Mouse (Mus musculus): ENCODE measurements at regions not wholly inside any gene's neighbourhood (a gene's known extent, or its start where the extent isn't known, plus 50 kb on each side); places are given as distances from the start of the nearest gene placed in this dataset.

GRCm38 (mm10) chr1:186261326-186261833 is 144.3 kb upstream of the Lyplal1 start:
- Histone ChIP-seq H3K36me3 (ENCODE audit: insufficient read depth) (no peaks in the 10 kb centered on the region), H3K4me2 (ENCODE audit: low read depth) (no peak overlapping the region), H3K4me1 (ENCODE audit: insufficient read depth) (no peaks in the 10 kb centered on the region), H3K9ac (no peak overlapping the region), H3K27me3 (ENCODE audit: insufficient read depth, low read length) (no peaks in the 10 kb centered on the region), H3K27ac (ENCODE audit: low read depth, low read length) (no peak overlapping the region), H3K4me3 (ENCODE audit: low read depth, low read length) (no peak overlapping the region), H3K9me3 (ENCODE audit: low read length) (no peaks in the 10 kb centered on the region)
- DNase-seq (no peak), ATAC-seq (no peak)
- TF ChIP-seq CTCF (IDR thresholded peaks at IDR 0.05; ENCODE audit: low read depth): no peak
- 34% methylated on average over 4 of the region's 4 CpGs for WGBS

DNA sequence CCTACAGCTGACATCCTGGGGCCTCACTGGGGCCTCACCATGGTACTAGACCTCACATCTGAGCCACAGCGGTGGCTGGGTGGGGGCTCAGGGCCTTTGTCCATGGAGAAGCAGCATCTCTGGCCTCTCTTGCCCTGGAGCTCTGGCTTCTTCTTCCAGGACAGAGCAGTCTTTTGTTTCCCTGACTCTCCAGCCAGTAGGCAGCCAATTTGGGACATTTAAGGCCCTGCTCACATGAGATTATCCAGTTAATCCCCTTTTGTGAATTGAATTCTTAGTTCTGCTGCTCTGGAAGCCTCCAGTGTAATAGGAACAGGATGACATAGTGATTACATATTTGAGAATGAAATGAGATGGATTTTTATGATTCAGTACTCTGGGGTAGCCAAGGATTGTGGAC is 140.5 kb upstream of the Lyplal1 start:
- Histone ChIP-seq H3K9ac (no peak overlapping the region), H3K4me1 (ENCODE audit: insufficient read depth) (no peaks in the 10 kb centered on the region), H3K36me3 (ENCODE audit: insufficient read depth) (no peaks in the 10 kb centered on the region), H3K4me3 (ENCODE audit: low read depth, low read length) (no peak overlapping the region), H3K27ac (ENCODE audit: low read depth, low read length) (no peak overlapping the region), H3K27me3 (ENCODE audit: insufficient read depth, low read length) (no peaks in the 10 kb centered on the region), H3K4me2 (ENCODE audit: low read depth) (no peak overlapping the region), H3K9me3 (ENCODE audit: low read length) (no peaks in the 10 kb centered on the region)
- TF ChIP-seq CTCF (IDR thresholded peaks at IDR 0.05; ENCODE audit: low read depth): no peak
- 23% methylated on average over 1 of the region's 1 CpGs for WGBS
- DNase-seq (no peak), ATAC-seq (no peak)

- no peak overlapping the region for H3K4me3 ChIP-seq (ENCODE audit: low read depth, low read length)
- no peak overlapping the region for H3K4me2 ChIP-seq (ENCODE audit: low read depth)
- DNase-seq (no peak), ATAC-seq (no peak)
- no peaks in the 10 kb centered on the region for H3K27me3 ChIP-seq (ENCODE audit: insufficient read depth, low read length)
- no peak overlapping the region for H3K27ac ChIP-seq (ENCODE audit: low read depth, low read length)
- WGBS: 60% methylated on average over 8 of the region's 8 CpGs
- TF ChIP-seq CTCF (IDR thresholded peaks at IDR 0.05; ENCODE audit: low read depth): no peak
- no peaks in the 10 kb centered on the region for H3K9me3 ChIP-seq (ENCODE audit: low read length)
- H3K9ac ChIP-seq: no peak overlapping the region
- no peaks in the 10 kb centered on the region for H3K36me3 ChIP-seq (ENCODE audit: insufficient read depth)
- H3K4me1 ChIP-seq (ENCODE audit: insufficient read depth): no peaks in the 10 kb centered on the region
Measured at GRCm38 (mm10) chr1:186255476-186256080, 138.5 kb upstream of the Lyplal1 start.

DNA sequence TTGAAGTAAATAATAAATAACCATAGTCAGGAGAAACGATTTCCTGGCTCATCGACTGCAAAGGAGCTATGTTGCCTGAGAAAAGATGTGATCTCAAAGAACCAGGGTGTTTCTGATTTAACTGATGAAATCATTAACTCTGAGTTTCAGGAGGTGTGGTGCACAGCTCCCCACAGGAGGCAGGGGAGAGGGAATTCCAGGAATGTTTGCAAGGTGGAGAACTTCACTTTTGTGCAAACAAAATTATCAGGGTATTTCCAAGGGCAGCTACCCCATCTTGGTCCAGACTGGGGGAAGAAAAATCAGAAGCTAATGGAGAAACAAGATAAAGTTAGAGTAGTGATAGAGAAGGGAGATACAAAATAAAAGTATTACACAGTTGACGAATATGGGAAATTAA is 137.4 kb upstream of the Lyplal1 start:
- WGBS: 83% methylated on average over 3 of the region's 3 CpGs
- TF ChIP-seq CTCF (IDR thresholded peaks at IDR 0.05; ENCODE audit: low read depth): no peak
- H3K4me2 ChIP-seq (ENCODE audit: low read depth): no peak overlapping the region
- no peaks in the 10 kb centered on the region for H3K27me3 ChIP-seq (ENCODE audit: insufficient read depth, low read length)
- no peak overlapping the region for H3K27ac ChIP-seq (ENCODE audit: low read depth, low read length)
- H3K4me3 ChIP-seq (ENCODE audit: low read depth, low read length): no peak overlapping the region
- ATAC-seq (no peak), DNase-seq (no peak)
- H3K9me3 ChIP-seq (ENCODE audit: low read length): no peaks in the 10 kb centered on the region
- H3K9ac ChIP-seq: no peak overlapping the region
- H3K36me3 ChIP-seq (ENCODE audit: insufficient read depth): no peaks in the 10 kb centered on the region
- H3K4me1 ChIP-seq (ENCODE audit: insufficient read depth): no peaks in the 10 kb centered on the region

- no peaks in the 10 kb centered on the region for H3K9me3 ChIP-seq (ENCODE audit: low read length)
- H3K4me2 ChIP-seq (ENCODE audit: low read depth): no peak overlapping the region
- no peak overlapping the region for H3K9ac ChIP-seq
- H3K4me1 ChIP-seq (ENCODE audit: insufficient read depth): no peaks in the 10 kb centered on the region
- H3K27me3 ChIP-seq (ENCODE audit: insufficient read depth, low read length): no peaks in the 10 kb centered on the region
- H3K36me3 ChIP-seq (ENCODE audit: insufficient read depth): no peaks in the 10 kb centered on the region
- H3K27ac ChIP-seq (ENCODE audit: low read depth, low read length): no peak overlapping the region
- no peak for DNase-seq
- TF ChIP-seq CTCF (IDR thresholded peaks at IDR 0.05; ENCODE audit: low read depth): no peak
- no peak for ATAC-seq
- no peak overlapping the region for H3K4me3 ChIP-seq (ENCODE audit: low read depth, low read length)
- WGBS: 61% methylated on average over 4 of the region's 4 CpGs
Measured at GRCm38 (mm10) chr1:186252551-186252950, 135.4 kb upstream of the Lyplal1 start.

DNA sequence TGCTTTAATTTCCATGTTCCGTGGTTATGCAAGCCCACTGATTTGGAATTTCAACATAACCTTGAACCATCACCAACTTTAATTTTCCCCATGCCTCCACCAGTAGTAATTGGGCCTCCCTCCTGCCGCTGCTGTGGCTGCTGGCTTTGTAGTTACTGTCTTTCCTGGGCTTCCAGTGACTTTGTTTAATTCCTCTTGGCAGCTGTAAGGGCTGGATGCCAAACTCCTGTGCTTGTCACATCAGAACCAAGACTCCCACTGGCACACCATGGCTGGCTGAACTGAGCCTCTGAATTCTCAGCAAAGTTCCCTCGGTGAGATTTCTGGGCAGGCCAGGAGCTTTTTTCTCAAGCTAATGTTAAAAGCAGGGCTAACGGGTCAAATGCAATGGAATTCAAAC is 133.2 kb upstream of the Lyplal1 start:
- ATAC-seq (peak; percentile 36; the same call in 1 of the 2 replicates), DNase-seq (peak; percentile 60)
- WGBS: 16% methylated on average over 4 of the region's 4 CpGs
- Histone ChIP-seq H3K4me2 (ENCODE audit: low read depth) (no peak overlapping the region), H3K27ac (ENCODE audit: low read depth, low read length) (no peak overlapping the region), H3K27me3 (ENCODE audit: insufficient read depth, low read length) (no peaks in the 10 kb centered on the region), H3K36me3 (ENCODE audit: insufficient read depth) (no peaks in the 10 kb centered on the region), H3K9me3 (ENCODE audit: low read length) (no peaks in the 10 kb centered on the region), H3K4me3 (ENCODE audit: low read depth, low read length) (no peak overlapping the region), H3K4me1 (ENCODE audit: insufficient read depth) (no peaks in the 10 kb centered on the region), H3K9ac (no peak overlapping the region)
- no peak for TF ChIP-seq CTCF (IDR thresholded peaks at IDR 0.05; ENCODE audit: low read depth)

- TF ChIP-seq CTCF (IDR thresholded peaks at IDR 0.05; ENCODE audit: low read depth): no peak
- no peaks in the 10 kb centered on the region for H3K4me1 ChIP-seq (ENCODE audit: insufficient read depth)
- H3K9me3 ChIP-seq (ENCODE audit: low read length): no peaks in the 10 kb centered on the region
- 66% methylated on average over 4 of the region's 4 CpGs for WGBS
- no peak overlapping the region for H3K9ac ChIP-seq
- no peak overlapping the region for H3K4me2 ChIP-seq (ENCODE audit: low read depth)
- H3K27me3 ChIP-seq (ENCODE audit: insufficient read depth, low read length): no peaks in the 10 kb centered on the region
- no peak overlapping the region for H3K4me3 ChIP-seq (ENCODE audit: low read depth, low read length)
- ATAC-seq (no peak), DNase-seq (no peak)
- H3K36me3 ChIP-seq (ENCODE audit: insufficient read depth): no peaks in the 10 kb centered on the region
- no peak overlapping the region for H3K27ac ChIP-seq (ENCODE audit: low read depth, low read length)
Measured at GRCm38 (mm10) chr1:186249214-186249613, 132.1 kb upstream of the Lyplal1 start.
